Mouse (Mus musculus): Measurements from ENCODE around the gene Gadd45gip1. TPM values are rescaled to one million over a fixed set of nuclear protein-coding genes. Genes with fewer than 3 reads are reported as not detected.

Gadd45gip1 gene
- polyA plus RNA-seq, 1 experiment from 2014 or later = 61.7 TPM

GRCm38 (mm10) chr8:84799136-84799931, 32.0 kb upstream of the Gadd45gip1 start:
- ATAC-seq = peak; percentile 26; the same call in 1 of the 2 replicates
- H3K4me2 ChIP-seq (replicated peaks) = peak overlapping the region; percentile 93
- 1% methylated on average over 72 of the region's 108 CpGs for WGBS

GRCm38 (mm10) chr8:84799999-84800831, 31.1 kb upstream of the Gadd45gip1 start, which contains the start of gene Nfix:
Gene Nfix (minus strand): TSS chr8:84800344.
- H3K9me3 ChIP-seq = no peaks in the 10 kb centered on the region
- H3K36me3 ChIP-seq = peaks cover 3% of the 10 kb centered on the region; the same call in 1 of the 2 replicates
- peak within 1 kb of the TSS; percentile 70 for H3K4me3 ChIP-seq (replicated peaks)
- peaks cover 20% of the 10 kb centered on the region for H3K4me1 ChIP-seq (replicated peaks)
- H3K9ac ChIP-seq = peak within 1 kb of the TSS; percentile 83
- peak within 1 kb of the TSS; percentile 93 for H3K4me2 ChIP-seq (replicated peaks)
- WGBS = 1% methylated on average over 81 of the region's 125 CpGs
- peak; percentile 72 for ATAC-seq
- peak within 1 kb of the TSS; percentile 68 for H3K27ac ChIP-seq
- peaks cover 77% of the 10 kb centered on the region for H3K27me3 ChIP-seq (replicated peaks)

More at GRCm38 (mm10) chr8:84799136-84799931, 32.0 kb upstream of the Gadd45gip1 start:
- H3K9me3 ChIP-seq = no peaks in the 10 kb centered on the region
- peak overlapping the region; percentile 83 for H3K9ac ChIP-seq
- peaks cover 73% of the 10 kb centered on the region for H3K27me3 ChIP-seq (replicated peaks)
- peaks cover 28% of the 10 kb centered on the region for H3K4me1 ChIP-seq (replicated peaks)
- H3K27ac ChIP-seq = peak overlapping the region; percentile 68
- H3K4me3 ChIP-seq (replicated peaks) = peak overlapping the region; percentile 70
- H3K36me3 ChIP-seq = peaks cover 3% of the 10 kb centered on the region; the same call in 1 of the 2 replicates

GRCm38 (mm10) chr8:84806031-84806430, 25.3 kb upstream of the Gadd45gip1 start:
- H3K9me3 ChIP-seq = no peaks in the 10 kb centered on the region
- 92% methylated on average over 5 of the region's 5 CpGs for WGBS
- H3K4me3 ChIP-seq (replicated peaks) = no peak overlapping the region
- H3K36me3 ChIP-seq = no peaks in the 10 kb centered on the region
- peaks cover 55% of the 10 kb centered on the region for H3K27me3 ChIP-seq (replicated peaks)
- H3K9ac ChIP-seq = no peak overlapping the region
- H3K4me2 ChIP-seq (replicated peaks) = no peak overlapping the region
- H3K27ac ChIP-seq = no peak overlapping the region
- H3K4me1 ChIP-seq (replicated peaks) = peaks cover 2% of the 10 kb centered on the region; the same call in 1 of the 2 replicates
- ATAC-seq = no peak

GRCm38 (mm10) chr8:84809109-84809940, 22.0 kb upstream of the Gadd45gip1 start:
- Histone ChIP-seq H3K36me3 (no peaks in the 10 kb centered on the region), H3K27me3 (replicated peaks) (peaks cover 57% of the 10 kb centered on the region), H3K4me2 (replicated peaks) (no peak overlapping the region), H3K4me1 (replicated peaks) (peaks cover 3% of the 10 kb centered on the region; the same call in 1 of the 2 replicates), H3K4me3 (replicated peaks) (no peak overlapping the region), H3K27ac (no peak overlapping the region), H3K9me3 (no peaks in the 10 kb centered on the region), H3K9ac (no peak overlapping the region)
- 62% methylated on average over 12 of the region's 12 CpGs for whole genome bisulfite sequencing
- no peak for ATAC-seq

DNA sequence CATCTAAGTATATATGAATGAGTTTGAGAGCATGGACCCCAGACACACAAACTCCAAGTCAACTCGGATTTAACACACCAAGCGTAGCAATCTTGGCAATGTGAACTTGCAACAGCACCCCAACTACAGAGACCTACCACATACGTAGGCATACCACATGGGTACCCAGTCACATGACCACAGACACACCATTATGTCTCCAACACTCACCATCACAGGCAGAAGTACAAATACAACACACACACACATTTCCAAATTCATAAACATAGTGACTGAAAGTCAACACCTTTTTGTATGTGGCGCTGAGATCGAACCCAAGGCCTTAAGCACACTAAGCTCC, 21.4 kb upstream of the Gadd45gip1 start:
- Histone ChIP-seq H3K27ac (no peak overlapping the region), H3K4me2 (replicated peaks) (no peak overlapping the region), H3K4me1 (replicated peaks) (peaks cover 3% of the 10 kb centered on the region; the same call in 1 of the 2 replicates), H3K36me3 (no peaks in the 10 kb centered on the region), H3K9me3 (no peaks in the 10 kb centered on the region), H3K27me3 (replicated peaks) (peaks cover 57% of the 10 kb centered on the region), H3K9ac (no peak overlapping the region), H3K4me3 (replicated peaks) (no peak overlapping the region)
- 74% methylated on average over 5 of the region's 5 CpGs for WGBS
- no peak for ATAC-seq

- Histone ChIP-seq H3K27me3 (replicated peaks) (peaks cover 49% of the 10 kb centered on the region), H3K9ac (no peak overlapping the region), H3K27ac (no peak overlapping the region), H3K4me3 (replicated peaks) (peak overlapping the region; percentile 37), H3K4me1 (replicated peaks) (peaks cover 7% of the 10 kb centered on the region; the same call in 1 of the 2 replicates), H3K36me3 (no peaks in the 10 kb centered on the region), H3K9me3 (no peaks in the 10 kb centered on the region), H3K4me2 (replicated peaks) (peak overlapping the region; percentile 73)
- peak; percentile 82 for ATAC-seq
- 1% methylated on average over 32 of the region's 32 CpGs for WGBS
These were observed 20.4 kb upstream of the Gadd45gip1 start for GRCm38 (mm10) chr8:84810896-84811295.

DNA sequence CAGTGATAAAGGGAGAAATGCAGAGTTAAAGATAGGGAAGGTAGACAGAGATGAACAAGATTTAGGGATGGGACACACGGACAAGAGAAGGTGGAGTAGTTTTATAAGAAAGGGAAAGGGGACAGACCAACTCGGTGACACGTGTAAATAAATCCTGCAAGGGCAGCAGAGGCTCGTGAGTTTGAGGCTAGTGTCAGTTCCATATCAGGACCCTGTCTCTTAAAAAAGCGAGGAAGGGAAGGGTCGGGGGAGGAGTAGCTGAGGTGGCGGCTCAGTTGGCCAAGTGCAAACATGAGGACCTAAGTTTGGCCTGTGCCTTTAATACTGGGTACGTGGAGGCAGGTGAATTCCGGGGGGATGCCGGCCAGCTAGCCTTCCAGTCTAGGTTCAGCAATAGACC, 20.0 kb upstream of the Gadd45gip1 start:
- ATAC-seq = no peak
- Histone ChIP-seq H3K4me2 (replicated peaks) (peak overlapping the region; percentile 73), H3K36me3 (no peaks in the 10 kb centered on the region), H3K9me3 (no peaks in the 10 kb centered on the region), H3K9ac (no peak overlapping the region), H3K4me1 (replicated peaks) (peaks cover 7% of the 10 kb centered on the region; the same call in 1 of the 2 replicates), H3K27me3 (replicated peaks) (peaks cover 49% of the 10 kb centered on the region), H3K4me3 (replicated peaks) (peak overlapping the region; percentile 37), H3K27ac (no peak overlapping the region)
- WGBS = 29% methylated on average over 10 of the region's 10 CpGs

DNA sequence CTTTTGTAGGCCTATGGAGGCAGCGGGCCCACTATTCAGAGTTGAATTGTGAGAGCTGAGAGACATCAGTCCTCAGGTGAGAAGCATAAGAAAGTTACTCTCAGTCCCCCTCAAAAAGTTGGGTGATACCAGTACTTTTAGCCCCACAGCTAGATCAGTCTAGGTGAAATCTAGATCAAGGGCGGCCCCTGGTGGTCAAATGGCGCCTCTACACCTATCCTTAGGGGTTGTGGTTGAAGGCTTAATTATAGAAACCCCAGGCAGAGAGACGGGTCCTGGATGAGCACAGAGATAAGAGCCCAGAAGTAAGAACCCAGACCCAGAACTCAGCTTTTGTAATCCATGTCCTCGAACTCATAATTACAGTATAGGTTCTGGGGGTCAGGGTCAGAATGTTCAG, 18.3 kb upstream of the Gadd45gip1 start:
- Histone ChIP-seq H3K9me3 (no peaks in the 10 kb centered on the region), H3K36me3 (no peaks in the 10 kb centered on the region), H3K4me3 (replicated peaks) (no peak overlapping the region), H3K4me2 (replicated peaks) (no peak overlapping the region), H3K27me3 (replicated peaks) (peaks cover 44% of the 10 kb centered on the region), H3K9ac (no peak overlapping the region), H3K4me1 (replicated peaks) (peaks cover 7% of the 10 kb centered on the region; the same call in 1 of the 2 replicates), H3K27ac (no peak overlapping the region)
- WGBS = 2% methylated on average over 5 of the region's 5 CpGs
- peak; percentile 35; the same call in 1 of the 2 replicates for ATAC-seq

- no peaks in the 10 kb centered on the region for H3K36me3 ChIP-seq
- H3K4me3 ChIP-seq (replicated peaks) = no peak overlapping the region
- H3K4me2 ChIP-seq (replicated peaks) = no peak overlapping the region
- peaks cover 37% of the 10 kb centered on the region for H3K27me3 ChIP-seq (replicated peaks)
- H3K9me3 ChIP-seq = no peaks in the 10 kb centered on the region
- H3K27ac ChIP-seq = no peak overlapping the region
- WGBS = 93% methylated on average over 3 of the region's 3 CpGs
- H3K9ac ChIP-seq = no peak overlapping the region
- ATAC-seq = no peak
- peaks cover 7% of the 10 kb centered on the region; the same call in 1 of the 2 replicates for H3K4me1 ChIP-seq (replicated peaks)
These were observed 17.5 kb upstream of the Gadd45gip1 start for GRCm38 (mm10) chr8:84813830-84814229.

GRCm38 (mm10) chr8:84814240-84814554, 17.1 kb upstream of the Gadd45gip1 start:
- H3K9me3 ChIP-seq = no peaks in the 10 kb centered on the region
- ATAC-seq = no peak
- WGBS = 87% methylated on average over 11 of the region's 11 CpGs
- H3K4me2 ChIP-seq (replicated peaks) = no peak overlapping the region
- H3K27me3 ChIP-seq (replicated peaks) = peaks cover 34% of the 10 kb centered on the region
- no peak overlapping the region for H3K9ac ChIP-seq
- no peak overlapping the region for H3K27ac ChIP-seq
- H3K36me3 ChIP-seq = no peaks in the 10 kb centered on the region
- H3K4me3 ChIP-seq (replicated peaks) = no peak overlapping the region
- peaks cover 7% of the 10 kb centered on the region; the same call in 1 of the 2 replicates for H3K4me1 ChIP-seq (replicated peaks)

- H3K4me2 ChIP-seq (replicated peaks) = no peak overlapping the region
- 49% methylated on average over 19 of the region's 19 CpGs for WGBS
- H3K4me1 ChIP-seq (replicated peaks) = peaks cover 7% of the 10 kb centered on the region; the same call in 1 of the 2 replicates
- peaks cover 28% of the 10 kb centered on the region for H3K27me3 ChIP-seq (replicated peaks)
- H3K9ac ChIP-seq = no peak overlapping the region
- H3K9me3 ChIP-seq = no peaks in the 10 kb centered on the region
- H3K27ac ChIP-seq = no peak overlapping the region
- ATAC-seq = no peak; the same call in 1 of the 2 replicates
- no peak overlapping the region for H3K4me3 ChIP-seq (replicated peaks)
- no peaks in the 10 kb centered on the region for H3K36me3 ChIP-seq
These were observed 16.5 kb upstream of the Gadd45gip1 start for GRCm38 (mm10) chr8:84814555-84815441.
